Mouse (Mus musculus) adipocyte (in vitro differentiated cells): Measurements from ENCODE around the gene Arhgef39.
A peak's percentile ranks its signal among the peaks of the same experiment; 100 is the strongest.

Experiments
- DNase-seq: peaks from one replicate; pipeline ENCODE4 v3.0.0-alpha.2; 2016; ENCODE audit warnings: low spot score

Gene Arhgef39

DNA sequence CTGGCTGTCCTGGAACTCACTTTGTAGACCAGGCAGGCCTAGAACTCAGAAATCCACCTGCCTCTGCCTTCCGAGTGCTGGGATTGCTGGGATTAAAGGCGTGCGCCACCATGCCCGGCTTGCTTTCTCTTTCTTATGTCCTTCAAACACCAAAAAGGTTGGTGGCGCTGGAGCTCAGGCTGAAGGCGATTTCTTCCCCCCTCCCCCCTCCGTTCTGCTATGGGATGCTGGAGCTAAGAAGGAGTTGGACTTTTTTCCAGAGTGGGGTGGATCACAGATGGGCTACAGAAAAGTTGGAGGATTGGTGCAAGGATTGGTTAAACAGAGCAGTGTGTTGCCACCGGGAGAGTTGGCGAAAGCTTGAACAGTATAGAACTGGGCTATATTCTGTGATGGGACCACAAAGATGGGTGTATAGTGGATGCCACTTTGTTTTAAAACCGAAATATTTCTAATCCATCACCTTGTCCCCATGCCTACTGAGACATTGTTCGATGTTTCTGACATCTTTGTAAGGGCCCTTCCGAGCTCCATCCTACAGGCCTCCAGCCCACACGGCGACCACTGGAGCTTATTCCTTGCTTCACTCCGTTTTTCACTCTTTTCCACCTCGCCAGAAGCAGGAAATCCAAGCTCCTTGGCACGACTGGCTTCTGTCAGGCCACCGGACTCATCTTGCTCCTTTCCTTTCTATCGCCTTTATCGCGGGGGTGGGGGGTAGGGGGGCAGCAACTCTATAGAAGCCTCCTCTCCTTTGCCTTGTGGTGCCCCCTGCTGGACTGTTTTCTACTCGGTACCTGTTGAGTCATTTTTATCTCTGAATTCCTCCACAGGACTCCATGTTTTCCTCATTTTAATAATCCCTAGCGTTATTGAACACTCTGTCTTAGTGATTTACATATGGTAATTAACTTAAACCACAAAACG lies 20.3 kb downstream of the Arhgef39 start:
- peak; percentile 58 for DNase-seq

DNA sequence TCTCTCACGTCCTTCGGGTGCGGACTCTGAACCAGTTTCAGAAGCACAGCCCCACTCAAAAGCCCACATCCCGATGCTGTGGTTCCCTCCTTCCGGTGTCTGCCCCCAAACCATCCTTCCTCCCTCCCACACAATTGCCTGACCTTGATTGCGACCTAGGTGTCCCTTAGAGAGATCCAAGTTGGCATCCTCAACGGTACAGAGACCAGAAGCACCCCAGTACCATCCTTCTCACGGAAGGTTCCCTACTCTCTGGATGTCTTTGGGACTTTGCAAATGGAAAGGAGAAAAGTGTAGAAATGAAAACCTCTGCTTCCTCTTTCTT lies 21.0 kb downstream of the Arhgef39 start:
- DNase-seq, result no peak

DNA sequence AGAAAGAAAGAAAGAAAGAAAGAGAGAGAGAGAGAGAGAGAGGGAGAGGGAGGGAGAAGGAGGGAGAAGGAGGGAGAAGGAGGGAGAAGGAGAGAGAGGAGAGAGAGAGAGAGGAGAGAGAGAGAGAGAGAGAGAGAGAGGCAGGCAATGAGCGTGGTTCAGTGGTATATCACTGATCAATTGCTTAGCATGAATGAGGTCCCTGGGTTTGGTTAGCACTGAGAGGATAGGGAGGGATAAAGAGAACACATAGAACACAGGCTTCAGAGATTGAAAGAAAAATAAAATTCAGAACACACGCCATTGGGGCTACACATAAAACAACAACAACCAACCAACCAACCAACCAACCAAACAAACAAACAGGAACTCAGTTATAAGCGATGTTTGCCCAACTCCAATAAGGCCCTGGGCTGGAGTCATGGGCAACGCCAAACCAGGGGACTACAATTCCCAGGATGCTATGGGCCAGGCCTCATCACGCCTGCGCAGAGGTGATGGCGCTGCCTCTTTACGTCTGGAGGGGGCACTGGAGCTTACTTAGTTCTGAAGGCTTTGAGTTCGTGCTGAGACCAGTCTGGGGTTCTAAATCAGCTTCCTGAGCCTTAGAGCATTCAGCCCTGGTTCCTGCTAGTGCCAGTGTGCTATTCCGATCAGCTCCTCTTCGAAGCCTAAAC lies 21.5 kb downstream of the Arhgef39 start:
- peak; percentile 69 for DNase-seq

DNA sequence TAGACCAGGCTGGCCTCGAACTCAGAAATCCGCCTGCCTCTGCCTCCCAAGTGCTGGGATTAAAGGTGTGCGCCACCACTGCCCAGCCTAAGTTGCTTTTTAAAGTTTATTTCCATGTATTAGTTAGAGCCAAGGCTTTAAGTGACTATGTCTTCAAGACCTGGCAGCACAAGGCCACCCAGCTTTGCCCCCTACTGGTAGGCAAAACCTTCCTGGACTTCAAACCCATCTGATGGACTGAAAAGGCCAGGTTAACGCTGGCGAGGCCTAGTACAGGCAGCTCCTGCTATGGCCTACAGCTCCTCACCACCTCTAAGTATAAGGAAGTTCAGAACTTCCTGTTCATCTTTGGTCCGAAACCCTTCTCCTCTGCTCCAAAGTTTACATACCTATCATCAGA lies 22.9 kb downstream of the Arhgef39 start:
- DNase-seq, result peak; percentile 40

DNA sequence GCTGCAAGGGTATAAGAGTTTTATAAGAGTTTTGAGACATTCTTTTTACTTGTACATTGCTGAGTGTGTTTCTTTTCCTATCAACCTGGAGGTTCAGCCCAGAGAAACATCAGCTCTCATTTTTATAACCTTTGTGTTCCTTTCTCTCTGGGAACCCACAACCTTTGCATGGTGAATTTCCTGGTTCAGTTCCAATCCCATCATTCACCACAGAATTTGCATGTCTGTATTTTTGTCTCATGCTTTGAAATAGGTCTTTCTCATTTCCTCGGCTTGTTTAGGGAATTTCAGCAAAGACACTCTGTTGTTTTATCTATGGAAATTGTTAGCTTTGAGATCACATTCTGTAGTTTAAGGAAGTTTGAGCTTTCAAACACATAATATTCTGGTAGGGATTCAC lies 25.9 kb downstream of the Arhgef39 start:
- DNase-seq, result no peak

DNA sequence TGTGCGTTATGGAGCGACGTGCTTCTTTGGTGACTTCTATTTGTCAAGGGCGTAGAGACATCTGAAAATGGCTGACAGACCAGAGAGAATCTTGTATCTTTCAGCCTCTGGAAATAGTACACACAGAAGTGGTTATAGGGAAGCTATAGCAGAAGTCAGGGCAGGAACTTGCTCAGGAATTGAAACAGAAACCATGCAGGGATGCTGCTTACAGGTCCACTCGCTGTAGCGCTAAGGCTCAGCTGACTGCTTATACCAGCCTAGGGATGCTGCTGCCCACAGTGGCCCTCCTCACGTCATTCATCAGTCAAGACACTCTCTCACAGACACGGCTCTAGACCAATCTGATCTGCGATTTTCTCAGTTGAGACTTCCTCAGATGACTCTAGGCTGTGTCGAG lies 29.2 kb downstream of the Arhgef39 start:
- no peak for DNase-seq

DNA sequence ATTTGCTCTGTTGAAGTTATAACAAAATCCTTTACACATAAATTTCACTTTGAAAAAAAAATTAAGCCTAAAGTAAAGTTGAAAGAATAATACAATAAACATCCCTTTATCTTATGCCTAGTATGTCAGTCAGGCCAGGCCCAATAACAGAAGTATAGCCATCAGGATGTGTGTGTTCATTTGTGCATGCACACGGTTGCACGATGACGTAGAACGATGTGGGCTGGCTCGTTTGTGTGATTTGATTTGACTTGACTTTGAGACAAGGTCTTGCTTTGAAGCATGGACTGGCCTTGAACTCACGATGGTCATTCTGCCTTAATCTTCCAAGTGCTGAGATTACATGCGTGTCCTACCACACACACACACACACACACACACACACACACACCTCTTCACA lies 32.6 kb downstream of the Arhgef39 start:
- no peak for DNase-seq

DNA sequence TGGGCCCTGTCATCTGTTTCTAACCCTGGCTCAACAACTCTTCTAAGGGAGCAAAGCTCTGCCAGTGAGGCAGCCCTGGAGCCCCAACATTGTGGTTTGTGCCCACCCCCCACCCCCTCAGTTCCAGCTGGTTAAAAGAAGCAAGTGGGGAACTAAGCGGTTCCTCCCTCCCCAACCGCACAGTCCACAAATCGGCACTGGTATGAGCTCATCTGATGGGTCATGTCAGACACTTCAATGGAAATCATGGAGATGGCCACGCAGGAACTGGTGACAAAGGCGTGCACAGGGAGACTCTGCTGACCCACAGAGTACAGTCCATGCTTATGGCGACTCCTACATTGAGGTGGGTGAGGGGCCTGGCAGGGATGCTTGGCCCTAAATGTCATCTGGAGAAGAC lies 33.6 kb downstream of the Arhgef39 start:
- DNase-seq, result no peak

DNA sequence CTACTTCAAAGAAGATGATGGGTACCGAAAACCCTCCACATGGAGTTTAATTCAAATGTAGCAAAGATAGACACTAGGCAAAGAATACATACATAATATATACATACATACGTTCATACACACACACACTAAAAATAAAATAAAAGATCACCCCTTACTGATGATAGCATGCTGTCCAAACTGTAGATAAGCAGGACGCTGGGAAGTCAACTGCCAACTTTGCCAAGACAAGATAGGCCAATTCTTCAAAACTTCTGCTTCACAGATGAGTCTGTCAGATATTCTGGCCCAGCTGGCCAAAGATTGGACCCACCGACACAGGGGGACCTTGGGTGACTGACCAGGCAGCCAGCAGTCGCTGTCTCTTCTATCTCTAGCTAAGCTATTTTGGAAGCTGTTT lies 36.4 kb downstream of the Arhgef39 start:
- no peak for DNase-seq

DNA sequence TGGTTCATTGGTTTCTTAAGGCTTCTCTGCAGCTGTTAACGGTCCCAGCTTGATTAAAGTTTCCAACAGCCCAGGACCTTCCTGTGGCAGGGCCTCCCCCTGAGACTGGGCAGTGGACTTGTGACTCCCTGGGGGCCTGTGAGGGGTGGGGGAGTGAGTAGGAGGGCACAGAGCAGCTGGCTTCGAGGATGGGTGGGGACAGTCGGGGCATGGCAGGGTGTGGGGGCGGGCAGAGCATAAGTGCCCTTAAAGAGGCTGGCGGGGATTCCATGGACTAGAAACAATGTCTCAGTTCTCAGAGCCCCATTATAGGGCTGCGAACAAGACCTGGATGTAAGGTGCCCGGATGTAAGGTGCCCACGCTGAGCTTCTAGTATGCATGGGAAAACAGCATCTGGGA lies 42.4 kb downstream of the Arhgef39 start:
- DNase-seq, result no peak

DNA sequence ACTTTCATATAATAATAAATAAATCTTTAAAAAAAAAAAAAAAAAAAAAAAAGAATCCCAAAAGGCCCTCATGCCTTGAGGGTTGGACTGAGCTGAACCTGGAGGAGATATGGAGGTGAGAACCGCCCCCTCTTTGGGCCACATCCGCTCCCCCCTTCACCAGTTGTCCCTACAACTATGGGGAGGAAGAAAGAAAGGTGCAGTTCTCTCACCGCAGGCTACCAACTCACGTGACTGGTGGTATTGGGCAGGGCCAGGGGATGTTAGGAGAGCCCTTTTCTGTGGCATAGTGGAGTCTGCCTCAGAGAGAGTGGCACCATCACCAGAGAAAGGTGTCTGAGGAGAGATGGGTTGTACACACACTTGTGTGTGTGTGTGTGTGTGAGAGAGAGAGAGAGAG lies 43.0 kb downstream of the Arhgef39 start:
- DNase-seq, result no peak

DNA sequence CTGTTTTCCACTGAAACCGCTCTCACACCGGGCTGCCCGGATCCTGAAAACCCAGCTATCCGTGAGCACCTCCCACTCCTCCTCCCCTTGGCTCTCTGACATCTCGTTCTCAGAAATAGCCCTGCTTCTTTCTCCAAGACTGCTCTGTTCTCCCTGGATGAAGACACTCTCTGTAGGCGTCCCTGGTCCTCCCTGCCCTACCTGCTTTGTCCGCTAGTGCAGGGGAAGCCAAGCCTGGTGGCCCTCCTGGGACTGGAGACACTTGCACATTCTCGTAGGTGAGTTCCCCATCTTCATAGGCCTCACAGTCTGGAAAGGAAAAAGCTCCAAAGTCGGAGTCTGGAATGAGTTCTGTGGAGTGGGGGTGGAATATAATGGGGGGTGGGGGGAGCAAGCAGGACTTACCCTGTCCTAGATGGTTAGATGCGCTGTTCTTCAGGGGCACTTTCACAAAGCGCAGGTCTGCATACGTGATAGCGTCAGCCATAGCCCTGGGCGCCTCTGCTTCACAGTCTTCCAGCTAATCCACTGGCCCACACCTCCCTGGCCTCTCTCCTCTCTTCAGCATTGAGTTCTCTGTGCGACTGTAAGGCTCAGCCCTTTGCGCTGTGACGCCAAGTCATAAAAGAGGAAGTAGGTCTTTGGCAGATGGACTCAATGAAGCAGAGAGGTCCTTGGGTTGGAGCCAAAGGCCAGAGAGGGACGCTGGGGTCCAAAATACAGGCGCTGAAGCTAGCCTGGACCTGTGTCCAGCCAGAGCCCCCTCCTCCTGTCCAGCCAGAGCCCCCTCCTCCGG lies 45.3 kb downstream of the Arhgef39 start, which contains the start of gene Cd72:
Gene Cd72, minus strand, starts transcription at position 588 of the 796 bp plus-strand sequence.
- no peak for DNase-seq

DNA sequence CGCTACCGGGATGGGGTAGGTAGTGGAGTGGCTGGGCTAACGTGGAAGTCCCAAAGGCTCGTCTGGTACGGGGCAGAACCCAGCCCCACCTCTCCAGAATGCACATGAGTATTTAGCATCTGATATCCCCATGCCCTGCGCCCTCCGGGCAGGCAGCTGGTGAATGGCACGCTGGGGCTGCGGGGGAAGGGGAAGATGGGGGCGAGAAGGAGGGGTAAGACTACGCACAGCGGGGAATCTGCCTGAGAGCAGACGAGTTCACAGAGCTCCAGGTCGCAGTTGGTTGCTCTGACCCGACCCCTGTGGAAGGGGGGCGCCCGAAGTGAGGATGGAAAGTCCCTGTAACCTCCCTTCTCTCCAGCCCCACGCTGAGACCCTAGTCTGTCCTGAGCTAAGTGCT lies 46.1 kb downstream of the Arhgef39 start:
- no peak for DNase-seq

DNA sequence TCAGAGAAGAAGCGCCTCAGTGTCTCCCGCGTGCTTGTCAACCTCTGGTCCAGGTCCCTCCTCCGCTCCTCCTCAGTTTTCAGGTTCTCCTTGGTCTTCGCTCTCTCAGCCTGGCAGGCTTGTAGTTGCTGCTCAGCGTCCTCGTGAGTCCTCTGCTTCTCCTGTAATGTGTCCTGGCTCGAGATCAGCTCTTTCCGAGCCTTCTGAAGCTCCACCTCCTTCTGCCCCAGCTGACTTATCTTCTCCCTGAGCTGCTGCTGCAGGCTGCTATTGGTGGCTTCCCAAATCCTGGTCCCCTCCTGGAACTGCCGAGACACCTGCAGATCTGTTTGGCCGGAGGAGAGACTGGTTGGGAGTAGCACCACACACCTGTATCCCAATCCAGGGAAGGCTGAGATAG lies 47.2 kb downstream of the Arhgef39 start:
- DNase-seq, result no peak

DNA sequence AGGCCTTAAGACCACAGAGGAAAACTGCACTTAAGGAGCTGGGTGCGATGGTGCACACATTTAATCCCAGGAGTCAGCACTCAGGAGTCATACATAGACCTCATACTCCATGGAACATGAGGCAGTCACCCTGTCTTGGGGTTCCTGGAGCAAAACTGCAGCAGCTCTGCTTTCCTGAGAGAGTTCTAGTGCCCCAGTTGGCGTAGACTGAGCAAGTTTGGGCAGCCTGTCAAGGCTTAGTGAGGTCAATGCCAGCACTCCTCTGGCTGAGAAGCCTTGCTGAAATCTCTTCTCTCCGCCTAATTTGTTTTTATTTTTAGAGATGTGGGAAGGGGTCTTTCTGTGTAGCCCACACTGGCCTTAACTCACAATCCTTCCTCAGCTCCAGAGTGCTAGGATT lies 50.9 kb downstream of the Arhgef39 start:
- peak; percentile 92 for DNase-seq

DNA sequence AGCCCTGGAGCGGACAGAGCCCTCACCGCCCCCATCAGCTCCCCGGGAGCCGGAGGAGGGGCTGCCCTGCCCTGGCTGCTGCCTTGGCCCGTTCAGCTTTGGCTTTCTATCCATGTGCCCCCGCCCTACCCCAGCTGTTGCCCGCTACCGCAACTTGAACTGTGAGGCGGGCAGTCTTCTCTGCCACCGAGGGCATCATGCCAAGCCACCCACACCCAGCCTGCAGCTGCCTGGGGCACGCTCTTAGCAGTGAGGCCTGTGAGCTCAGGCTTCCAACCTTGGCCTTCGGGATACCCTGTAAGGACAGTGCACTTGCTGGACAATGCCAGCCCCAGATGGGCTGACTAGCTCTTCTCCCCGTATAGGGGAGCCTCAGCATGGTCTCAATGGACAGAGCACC lies 52.2 kb downstream of the Arhgef39 start:
- DNase-seq, result peak; percentile 30
